ENCODE assay signal across 8 mouse cellular contexts in genomic region chr11:76671871-76672475, GRCm38 (mm10). TPM values are rescaled to one million over a fixed set of nuclear protein-coding genes. Genes with fewer than 3 reads are reported as not detected.
DNase-seq lines count a peak whose midpoint lies in the region; ATAC-seq and TF ChIP-seq lines count a peak whose summit lies in the region.

TSS of gene Bhlha9 (plus strand) at chr11:76672470.

- H3K36me3 ChIP-seq in heart, embryonic 11.5 days (ENCODE audit: control insufficient read depth, insufficient read depth, low read length): no peaks in the 10 kb centered on the region
- no peaks in the 10 kb centered on the region for H3K36me3 ChIP-seq in E14TG2a.4 (ENCODE audit: insufficient read depth, low read length)
- no peaks in the 10 kb centered on the region for H3K36me3 ChIP-seq in embryonic facial prominence, embryonic 13.5 days
- no peaks in the 10 kb centered on the region for H3K36me3 ChIP-seq in limb, embryonic 12.5 days

- no peak for ATAC-seq in heart, embryonic 11.5 days (replicated peaks; ENCODE audit: insufficient number of reproducible peaks, low FRiP score, low TSS enrichment)
- ATAC-seq in embryonic facial prominence, embryonic 13.5 days (ENCODE audit: insufficient number of reproducible peaks, insufficient read depth, low FRiP score, low TSS enrichment, low read depth): no peak
- no peak for ATAC-seq in limb, embryonic 12.5 days (ENCODE audit: insufficient number of reproducible peaks, insufficient read depth, low FRiP score, low TSS enrichment, low read depth)

- intact Hi-C loops in heart, postnatal 10 days (cut with DNase I): no loop called here

- H3K27me3 ChIP-seq in heart, embryonic 11.5 days (ENCODE audit: control insufficient read depth, insufficient read depth, low read length): peaks cover 69% of the 10 kb centered on the region
- H3K27me3 ChIP-seq in E14TG2a.4 (ENCODE audit: insufficient read depth, low read length): peaks cover 79% of the 10 kb centered on the region
- H3K27me3 ChIP-seq in embryonic facial prominence, embryonic 13.5 days: peaks cover 93% of the 10 kb centered on the region
- H3K27me3 ChIP-seq in limb, embryonic 12.5 days: peaks cover 84% of the 10 kb centered on the region

- H3K27ac ChIP-seq in heart, embryonic 11.5 days (ENCODE audit: low read depth, low read length): no peak within 1 kb of the TSS
- H3K27ac ChIP-seq in embryonic facial prominence, embryonic 13.5 days: no peak within 1 kb of the TSS
- no peak within 1 kb of the TSS for H3K27ac ChIP-seq in limb, embryonic 12.5 days

- TF ChIP-seq CTCF in E14TG2a.4 (conservative IDR thresholded peaks at IDR 0.05; ENCODE audit: low read length): no peak

- peak within 1 kb of the TSS; percentile 37 for H3K4me3 ChIP-seq in heart, embryonic 11.5 days (ENCODE audit: low read depth, low read length)
- H3K4me3 ChIP-seq in E14TG2a.4 (replicated peaks; ENCODE audit: low read length): peak within 1 kb of the TSS; percentile 74
- peak within 1 kb of the TSS; percentile 43 for H3K4me3 ChIP-seq in embryonic facial prominence, embryonic 13.5 days
- peak within 1 kb of the TSS; percentile 43 for H3K4me3 ChIP-seq in limb, embryonic 12.5 days (replicated peaks)

- 55% methylated on average over 15 of the region's 15 CpGs for WGBS in heart, embryonic 11.5 days (ENCODE audit: insufficient replicate concordance)
- WGBS in embryonic facial prominence, embryonic 13.5 days: 59% methylated on average over 15 of the region's 15 CpGs
- WGBS in limb, embryonic 12.5 days: 55% methylated on average over 15 of the region's 15 CpGs

- DNase-seq in heart, postnatal 10 days: no peak
- DNase-seq in right cerebral cortex, postnatal 25 days: no peak
- DNase-seq in layer of hippocampus, adult 9-10 months (ENCODE audit: low spot score): no peak
- DNase-seq in layer of hippocampus, adult 18-20 months (ENCODE audit: low spot score in 2 of 2): no peak

- 0 out of 2 replicates have a peak within 1 kb of the TSS, but pooled peaks have one; percentile 35 for H3K9ac ChIP-seq in heart, embryonic 11.5 days (ENCODE audit: low read depth, low read length)
- peak within 1 kb of the TSS; percentile 58 for H3K9ac ChIP-seq in embryonic facial prominence, embryonic 13.5 days
- peak within 1 kb of the TSS; percentile 66 for H3K9ac ChIP-seq in limb, embryonic 12.5 days (replicated peaks)

- peaks cover 7% of the 10 kb centered on the region for H3K4me1 ChIP-seq in heart, embryonic 11.5 days (ENCODE audit: control insufficient read depth, insufficient read depth, low read length)
- H3K4me1 ChIP-seq in E14TG2a.4 (replicated peaks; ENCODE audit: low read depth, low read length): peaks cover 22% of the 10 kb centered on the region
- peaks cover 12% of the 10 kb centered on the region for H3K4me1 ChIP-seq in embryonic facial prominence, embryonic 13.5 days
- H3K4me1 ChIP-seq in limb, embryonic 12.5 days (replicated peaks): peaks cover 19% of the 10 kb centered on the region

- no peaks in the 10 kb centered on the region for H3K9me3 ChIP-seq in heart, embryonic 11.5 days (replicated peaks; ENCODE audit: control insufficient read depth, low read length)
- H3K9me3 ChIP-seq in E14TG2a.4 (ENCODE audit: low read length): no peaks in the 10 kb centered on the region
- H3K9me3 ChIP-seq in embryonic facial prominence, embryonic 13.5 days: no peaks in the 10 kb centered on the region
- H3K9me3 ChIP-seq in limb, embryonic 12.5 days: no peaks in the 10 kb centered on the region

- peak within 1 kb of the TSS; percentile 73 for H3K4me2 ChIP-seq in heart, embryonic 11.5 days
- peak within 1 kb of the TSS; percentile 74 for H3K4me2 ChIP-seq in embryonic facial prominence, embryonic 13.5 days
- H3K4me2 ChIP-seq in limb, embryonic 12.5 days: peak within 1 kb of the TSS; percentile 84

RNA-seq across cellular contexts. Expression of gene Bhlha9, which starts in this region (rescaled TPM):
- polyA plus RNA-seq in heart, embryonic 11.5 days (2014; fragmentation: Nextera tagmentation; extraction: Ambion mirVana): 0.17 TPM in 1 of 2 replicates, not detected in the other
- total RNA-seq in heart, postnatal 10 days (2021): not detected
- polyA plus RNA-seq in embryonic facial prominence, embryonic 13.5 days (2015; fragmentation: Nextera tagmentation; extraction: Ambion mirVana): not detected in 2 replicates
- polyA plus RNA-seq in limb, embryonic 12.5 days (2016; fragmentation: Nextera tagmentation; extraction: Ambion mirVana): 8.8 and 9.6 TPM in 2 replicates
- total RNA-seq in layer of hippocampus, adult 18-20 months (2021): 1 to 10 TPM; 3.9 to 4.7 TPM

Comparison
In these comparisons a context has a peak if more than half of its experiments do, and no peak if none do; other contexts are left out.
1. RNA of gene Bhlha9 (total RNA-seq): 3.9 to 4.7 TPM in layer of hippocampus, adult 18-20 months; not detected in heart, postnatal 10 days; every median in the first group is over 4 times any median in the second.
2. Peak in every context shown above with its lines, with median percentiles within 50 percentile points of each other: H3K4me2 ChIP-seq, H3K4me3 ChIP-seq and H3K9ac ChIP-seq.